Comparison of ENCODE assay signal across 9 mouse cellular contexts in genomic region chr2:120279961-120280360, GRCm38 (mm10). TPM values are rescaled to one million over a fixed set of nuclear protein-coding genes. Genes with fewer than 3 reads are reported as not detected.
DNase-seq lines count a peak whose midpoint lies in the region; ATAC-seq lines count a peak whose summit lies in the region.
"Had no signal": no experiment of that assay in that cellular context is flagged by ENCODE, and none has a peak within 500 bp of the region (broad histone marks: within the 10 kb centered on the region; RNA-seq: fewer than 3 reads in every experiment).

No protein-coding gene starts in this region.

- H3K4me3 ChIP-seq in forebrain, embryonic 14.5 days (ENCODE audit: low read depth, low read length), result no peak overlapping the region
- H3K4me3 ChIP-seq in forebrain, embryonic 13.5 days, result no peak overlapping the region

- H3K4me2 ChIP-seq in forebrain, embryonic 14.5 days (ENCODE audit: low read length), result no peak overlapping the region
- H3K4me2 ChIP-seq in forebrain, embryonic 13.5 days, result no peak overlapping the region

- no peaks in the 10 kb centered on the region for H3K9me3 ChIP-seq in forebrain, embryonic 14.5 days (replicated peaks; ENCODE audit: control insufficient read depth, low read length)
- H3K9me3 ChIP-seq in forebrain, embryonic 13.5 days (replicated peaks), result no peaks in the 10 kb centered on the region

- H3K27ac ChIP-seq in forebrain, embryonic 14.5 days (ENCODE audit: low read depth, low read length), result no peak overlapping the region
- H3K27ac ChIP-seq in forebrain, embryonic 13.5 days, result no peak overlapping the region

- no peaks in the 10 kb centered on the region for H3K27me3 ChIP-seq in forebrain, embryonic 14.5 days (replicated peaks; ENCODE audit: control insufficient read depth, insufficient read depth, low read length)
- H3K27me3 ChIP-seq in forebrain, embryonic 13.5 days, result no peaks in the 10 kb centered on the region

- no peaks in the 10 kb centered on the region for H3K36me3 ChIP-seq in forebrain, embryonic 14.5 days (ENCODE audit: control insufficient read depth, insufficient read depth, low read length)
- no peaks in the 10 kb centered on the region for H3K36me3 ChIP-seq in forebrain, embryonic 13.5 days (ENCODE audit: poor library complexity, severe bottlenecking)

- H3K4me1 ChIP-seq in forebrain, embryonic 14.5 days (ENCODE audit: control insufficient read depth, insufficient read depth, low read length), result no peaks in the 10 kb centered on the region
- no peaks in the 10 kb centered on the region for H3K4me1 ChIP-seq in forebrain, embryonic 13.5 days

- WGBS in forebrain, embryonic 14.5 days, result 15% methylated on average over 8 of the region's 8 CpGs
- 14% methylated on average over 8 of the region's 8 CpGs for WGBS in forebrain, embryonic 13.5 days

- H3K9ac ChIP-seq in forebrain, embryonic 14.5 days (ENCODE audit: low read length), result no peak overlapping the region
- H3K9ac ChIP-seq in forebrain, embryonic 13.5 days, result no peak overlapping the region

- no peak for ATAC-seq in forebrain, embryonic 14.5 days
- no peak for ATAC-seq in forebrain, embryonic 13.5 days

- peak; percentile 72 for DNase-seq in forebrain, embryonic 14.5 days (ENCODE audit: low spot score)
- DNase-seq in CD4-positive helper T cell, adult 2 months (ENCODE audit: low read depth, low spot score), result peak; percentile 41
- DNase-seq in c-Kit-positive CD71-positive TER-119-positive erythroid progenitor cells, embryonic 14.5 days (ENCODE audit: low spot score), result peak; percentile 58
- DNase-seq in frontal cortex, adult 2 months (ENCODE audit: extremely low spot score in 1 of 2, low spot score in 1 of 2), result peak; percentile 14 to 76
- DNase-seq in layer of hippocampus, adult 8-10 months (ENCODE audit: low spot score in 2 of 2), result peak; percentile 26 to 63
- peak; percentile 44 for DNase-seq in lung, postnatal 25 days (ENCODE audit: low spot score)
- peak; percentile 41 to 64 for DNase-seq in spleen, postnatal 10 days (ENCODE audit: low spot score in 2 of 2)

RNA-seq across cellular contexts. Expression of gene Pla2g4d, which starts 9.0 kb away (rescaled TPM):
- polyA plus RNA-seq in forebrain, embryonic 14.5 days (2014; fragmentation: Nextera tagmentation; extraction: Ambion mirVana), result not detected in 2 replicates
- polyA plus RNA-seq in forebrain, embryonic 13.5 days (2015; fragmentation: Nextera tagmentation; extraction: Ambion mirVana), result not detected in 2 replicates
- polyA plus RNA-seq in frontal cortex, adult 2 months (2012; rRNA removed), result 0.12 and 0.21 TPM in 2 replicates
- not detected for total RNA-seq in layer of hippocampus, adult 8-10 months (2022)
- polyA plus RNA-seq: liver, embryonic 16.5 days had no signal

RNA-seq across cellular contexts. Expression of gene Pla2g4f, which starts 34.0 kb away (rescaled TPM):
- not detected in 2 replicates for polyA plus RNA-seq in forebrain, embryonic 14.5 days (2014; fragmentation: Nextera tagmentation; extraction: Ambion mirVana)
- not detected in 2 replicates for polyA plus RNA-seq in forebrain, embryonic 13.5 days (2015; fragmentation: Nextera tagmentation; extraction: Ambion mirVana)
- 0.06 and 0.36 TPM in 2 replicates for polyA plus RNA-seq in frontal cortex, adult 2 months (2012; rRNA removed)
- not detected for total RNA-seq in layer of hippocampus, adult 8-10 months (2022)
- polyA plus RNA-seq: liver, embryonic 16.5 days had no signal

RNA-seq across cellular contexts. Expression of gene Pla2g4e, which starts 34.8 kb away (rescaled TPM):
- polyA plus RNA-seq in forebrain, embryonic 14.5 days (2014; fragmentation: Nextera tagmentation; extraction: Ambion mirVana), result 1.1 and 1.7 TPM in 2 replicates
- polyA plus RNA-seq in forebrain, embryonic 13.5 days (2015; fragmentation: Nextera tagmentation; extraction: Ambion mirVana), result 0.27 and 0.47 TPM in 2 replicates
- polyA plus RNA-seq in frontal cortex, adult 2 months (2012; rRNA removed), result 9.6 and 12.3 TPM in 2 replicates
- 10 to 100 TPM; 12.0 to 16.9 (median 13.3) TPM for total RNA-seq in layer of hippocampus, adult 8-10 months (2022)
- polyA plus RNA-seq: liver, embryonic 16.5 days had no signal
